Mouse (Mus musculus) heart, adult 2 months (tissue): ENCODE data around the gene E2f7. TPM values are rescaled to one million over a fixed set of nuclear protein-coding genes. Genes with fewer than 3 reads are reported as not detected.

Experiments
- DNase-seq, 2 experiments: peaks; one replicate each; pipeline ENCODE4 v3.0.0; 2021
- H3K27ac ChIP-seq: fragments of 200-600 bp; 2 replicates; pipeline ENCODE4 v1.8.1; 2022
- H3K27me3 ChIP-seq: fragments of 200-500 bp; 2 replicates; pipeline ENCODE4 v1.6.1; 2012; ENCODE audit warnings: mild to moderate bottlenecking, low read length, inconsistent platforms, mixed read lengths; ENCODE audit not compliant: control insufficient read depth, insufficient read depth
- H3K36me3 ChIP-seq: fragments of 200-500 bp; 2 replicates; pipeline ENCODE4 v1.6.1; 2012; ENCODE audit warnings: low read length, inconsistent platforms; ENCODE audit not compliant: control insufficient read depth, insufficient read depth
- H3K4me1 ChIP-seq: fragments of 200-500 bp; 2 replicates; pipeline ENCODE4 v1.6.1; 2011; ENCODE audit warnings: low read length; ENCODE audit not compliant: control insufficient read depth, insufficient read depth
- H3K4me3 ChIP-seq: fragments of 200-600 bp; 2 replicates; pipeline ENCODE4 v1.8.1; 2022
- H3K79me2 ChIP-seq: fragments of 200-500 bp; replicated peaks from 2 replicates; pipeline ENCODE4 v1.6.1; 2012; ENCODE audit warnings: mild to moderate bottlenecking, inconsistent platforms, low read length, moderate library complexity, mixed read lengths; ENCODE audit not compliant: control insufficient read depth, insufficient read depth
- H3K9ac ChIP-seq: fragments of 200-500 bp; 2 replicates; pipeline ENCODE4 v1.6.1; 2012; ENCODE audit warnings: low read depth, mild to moderate bottlenecking, control low read depth, inconsistent platforms, low read length, mixed read lengths
- CTCF ChIP-seq: fragments of 200-600 bp; IDR thresholded peaks from 2 replicates; pipeline ENCODE4 v1.8.1; 2022; ENCODE audit warnings: antibody characterized with exemption, mild to moderate bottlenecking, moderate library complexity
- EP300 ChIP-seq: fragments of 200-500 bp; IDR thresholded peaks from 2 replicates; pipeline ENCODE4 v1.6.1; 2011; ENCODE audit warnings: low read depth, low read length, control low read depth; ENCODE audit not compliant: insufficient read depth
- POLR2A ChIP-seq: fragments of 200-500 bp; IDR thresholded peaks from 2 replicates; pipeline ENCODE4 v1.6.1; 2011; ENCODE audit warnings: mild to moderate bottlenecking, low read depth, low read length, control low read depth; ENCODE audit not compliant: insufficient read depth
- WGBS: fragments of 180-500 bp; shearing (Covaris S2); methylation state at CpG from one replicate; pipeline ENCODE4 v1.1.7; 2018; 5-methylcytosine and 5-hydroxymethylcytosine counted together
- intact Hi-C: fragments of 180-260 bp; cut with DNase I; formaldehyde crosslinking; loops from one replicate; pipeline ENCODE4 v1.15.1; 2025
- long read RNA-seq: library from polyadenylated mRNA; stranded (forward); transcript quantifications from one replicate; pipeline ENCODE4 v2.0.0, GENCODE M21; 2021
- polyA plus RNA-seq: library from polyadenylated mRNA; depleted of rRNA; stranded (reverse); fragments of >200 nt; gene quantifications from 2 replicates; pipeline ENCODE4 v1.2.3, GENCODE M21; 2012; rRNA removed
- total RNA-seq, 2 experiments: library from RNA; stranded (reverse); gene quantifications; 2 replicates each; pipeline ENCODE4 v1.2.3; 2021

E2f7 gene
- total RNA-seq (under 1 TPM; 0.59 to 0.68 TPM), polyA plus RNA-seq (0.31 and 0.32 TPM in 2 replicates)
- long read RNA-seq = 0 reads

DNA sequence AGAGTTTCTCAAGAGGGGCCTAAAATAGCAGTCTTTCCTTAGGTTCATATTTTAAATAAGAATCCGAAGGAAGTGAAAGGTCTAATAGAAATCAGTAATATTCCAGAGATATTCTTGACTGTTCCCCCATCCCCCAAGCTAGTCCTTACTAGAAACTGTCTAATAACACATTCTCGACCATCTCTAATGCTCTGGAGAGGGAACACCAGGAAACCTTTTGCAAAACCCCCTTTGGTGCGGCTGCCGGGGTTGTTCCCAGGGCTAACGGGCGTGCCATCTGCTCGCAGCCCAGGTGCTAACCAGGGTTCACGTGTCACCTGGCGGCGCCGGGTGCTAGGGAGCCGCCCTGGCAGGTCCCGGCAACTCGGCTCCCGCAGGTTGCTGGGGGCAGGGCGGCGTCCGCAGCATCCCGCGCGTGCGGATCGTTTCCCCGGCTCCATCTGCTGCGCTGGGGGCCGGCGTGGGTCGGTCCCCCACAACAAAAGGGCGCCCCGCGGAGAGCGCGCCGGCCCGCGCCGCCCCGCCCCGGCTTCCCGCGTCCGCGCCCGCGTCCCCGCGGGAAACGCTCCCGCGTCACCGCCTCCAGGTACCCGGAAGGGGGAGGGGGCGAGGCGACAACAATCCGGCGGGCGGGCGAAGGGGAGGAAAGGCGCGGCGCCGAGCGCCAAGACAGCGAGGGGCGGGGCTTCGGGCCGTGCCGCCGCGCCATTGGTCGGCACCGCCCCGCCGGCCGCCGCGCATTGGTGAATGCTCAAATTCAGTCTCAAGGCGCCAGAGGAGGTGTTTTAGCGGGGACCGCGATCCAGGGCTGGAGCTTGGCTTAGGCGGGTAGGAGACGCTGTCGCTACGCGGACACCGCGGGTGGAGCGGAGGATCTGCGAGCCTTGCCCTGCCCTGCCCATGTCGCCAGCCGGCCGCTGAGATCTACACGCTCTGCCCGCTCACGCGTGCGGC, at the start of gene E2f7:
E2f7 (plus strand) TSS at position 754 of the 954 bp plus-strand sequence.
- WGBS = under 1% methylated on average over 75 of the region's 98 CpGs
- DNase-seq = peak; percentile 93 to 94
- H3K36me3 ChIP-seq = no peaks in the 10 kb centered on the region; the same call in 1 of the 2 replicates
- TF ChIP-seq CTCF = peak; percentile 33; the same call in 1 of the 2 replicates
- TF ChIP-seq EP300 = no peak
- peak; percentile 64; the same call in 1 of the 2 replicates for TF ChIP-seq POLR2A
- peak within 1 kb of the TSS; percentile 78 for H3K9ac ChIP-seq
- peaks cover 2% of the 10 kb centered on the region; the same call in 1 of the 2 replicates for H3K4me1 ChIP-seq
- peak within 1 kb of the TSS; percentile 76 for H3K4me3 ChIP-seq
- no peaks in the 10 kb centered on the region for H3K79me2 ChIP-seq
- intact Hi-C loops = no loop called here
- H3K27ac ChIP-seq = peak within 1 kb of the TSS; percentile 66
- H3K27me3 ChIP-seq = peaks cover 3% of the 10 kb centered on the region

DNA sequence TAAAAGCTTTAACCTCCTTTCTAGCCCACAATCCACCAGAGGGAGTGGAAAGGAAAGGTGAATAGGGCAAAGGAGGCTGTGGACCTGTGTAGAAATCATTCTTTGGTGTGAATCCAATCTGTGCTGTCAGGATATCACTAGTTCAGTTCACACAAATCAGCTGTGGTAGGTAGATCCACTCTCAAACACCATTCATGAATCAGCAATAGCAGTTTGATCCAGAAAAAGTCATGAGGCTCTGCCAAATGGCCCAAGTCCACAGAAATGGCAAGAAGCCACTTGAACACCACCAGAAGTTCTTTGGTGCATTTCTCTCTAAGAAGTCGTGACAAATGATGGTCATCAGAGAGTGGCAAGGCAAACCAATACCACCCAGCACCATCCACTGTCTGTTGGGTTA, 44.0 kb upstream of the E2f7 start:
- DNase-seq = no peak
- TF ChIP-seq POLR2A (no peak), EP300 (no peak), CTCF (no peak)
- H3K4me1 ChIP-seq = no peaks in the 10 kb centered on the region
- H3K27me3 ChIP-seq = no peaks in the 10 kb centered on the region
- no peak overlapping the region for H3K27ac ChIP-seq
- no peaks in the 10 kb centered on the region for H3K36me3 ChIP-seq
- no peak overlapping the region for H3K9ac ChIP-seq
- WGBS = 59% methylated on average over 1 of the region's 1 CpGs
- no peak overlapping the region for H3K4me3 ChIP-seq
- intact Hi-C loops = no loop called here
- no peaks in the 10 kb centered on the region for H3K79me2 ChIP-seq

DNA sequence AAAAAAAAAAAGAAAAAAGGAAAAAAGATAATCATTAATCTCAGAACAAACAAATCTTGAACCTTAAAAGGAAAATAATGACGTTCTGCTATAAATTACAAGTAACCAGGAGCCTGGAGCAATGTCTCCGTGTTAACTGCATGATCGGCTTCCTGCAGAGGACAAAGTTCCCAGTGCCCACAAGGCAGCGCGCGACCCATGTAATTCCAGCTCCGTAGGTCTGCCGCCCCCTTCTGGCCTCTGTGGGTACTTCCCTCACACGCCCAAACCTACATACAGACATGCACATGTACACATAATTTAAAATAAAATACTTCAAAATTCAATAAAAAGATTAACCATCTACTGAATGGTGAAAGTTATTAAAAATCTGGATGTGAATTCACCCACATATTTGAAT, 39.6 kb upstream of the E2f7 start:
- 58% methylated on average over 9 of the region's 9 CpGs for WGBS
- Histone ChIP-seq H3K9ac (no peak overlapping the region), H3K79me2 (no peaks in the 10 kb centered on the region), H3K27me3 (no peaks in the 10 kb centered on the region), H3K4me3 (no peak overlapping the region), H3K36me3 (no peaks in the 10 kb centered on the region), H3K4me1 (no peaks in the 10 kb centered on the region), H3K27ac (no peak overlapping the region)
- intact Hi-C loops = no loop called here
- peak; percentile 47 for TF ChIP-seq CTCF
- no peak for TF ChIP-seq EP300
- no peak for DNase-seq

DNA sequence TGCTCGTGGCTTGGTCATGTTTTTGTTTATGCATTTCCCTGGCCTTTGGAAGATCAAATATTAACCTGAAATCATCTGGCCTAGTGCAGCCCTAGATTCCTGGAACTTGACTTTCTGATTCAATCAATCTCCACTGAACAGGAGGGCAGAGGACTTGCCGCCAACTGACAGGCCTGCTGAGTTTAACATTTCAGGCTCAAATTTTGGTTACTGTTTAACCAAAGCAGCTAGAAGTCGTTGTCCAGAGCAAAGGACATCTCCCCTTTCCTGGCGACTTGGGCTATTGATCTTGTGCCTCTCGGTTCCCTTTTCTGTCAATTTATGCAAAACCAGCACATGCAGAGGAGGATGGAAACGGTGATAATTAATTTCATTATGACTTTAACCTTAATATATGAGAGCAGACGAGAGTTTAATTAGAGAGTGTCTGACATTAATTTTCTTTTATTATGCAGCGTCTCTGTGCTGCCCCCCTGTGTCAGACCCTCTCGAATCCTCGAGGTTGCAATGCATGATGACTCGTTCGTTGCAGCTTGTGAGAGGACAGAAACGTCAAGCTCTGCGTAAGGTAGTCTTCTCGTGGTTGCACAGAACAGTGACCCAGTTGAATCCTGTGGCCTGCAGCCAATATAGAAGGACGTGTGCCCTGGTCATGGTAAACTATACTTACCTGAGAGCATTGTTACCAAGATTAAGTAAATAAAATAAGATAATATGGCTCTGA, 37.7 kb upstream of the E2f7 start:
- WGBS = 54% methylated on average over 16 of the region's 16 CpGs
- Histone ChIP-seq H3K79me2 (no peaks in the 10 kb centered on the region), H3K27me3 (no peaks in the 10 kb centered on the region), H3K4me3 (no peak overlapping the region), H3K27ac (no peak overlapping the region), H3K9ac (no peak overlapping the region), H3K36me3 (no peaks in the 10 kb centered on the region), H3K4me1 (no peaks in the 10 kb centered on the region)
- intact Hi-C loops = no loop called here
- TF ChIP-seq EP300 (no peak), CTCF (no peak), POLR2A (no peak)
- DNase-seq = no peak

DNA sequence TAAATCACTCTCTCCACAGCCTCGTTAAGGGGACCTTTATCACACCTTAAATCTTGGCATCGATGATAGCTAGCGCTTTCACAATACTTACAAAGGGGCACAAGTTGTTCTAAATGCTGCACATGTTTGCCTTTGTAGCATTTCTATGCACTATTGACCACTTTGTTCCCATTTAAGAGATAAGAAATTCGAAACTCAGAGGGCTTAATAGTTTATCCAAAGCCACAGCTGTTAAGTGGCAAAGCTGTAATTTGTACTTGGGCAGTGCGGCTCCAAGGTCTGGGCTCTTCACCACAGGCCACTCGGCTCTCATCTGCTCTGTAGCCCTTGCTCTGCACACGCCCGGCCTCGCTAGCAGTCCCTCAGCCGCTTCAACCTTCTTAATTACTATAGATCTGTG, 28.4 kb upstream of the E2f7 start:
- no peak overlapping the region for H3K27ac ChIP-seq
- TF ChIP-seq CTCF = no peak
- TF ChIP-seq POLR2A = no peak
- TF ChIP-seq EP300 = no peak
- H3K9ac ChIP-seq = no peak overlapping the region
- H3K4me3 ChIP-seq = no peak overlapping the region
- no peaks in the 10 kb centered on the region for H3K79me2 ChIP-seq
- no peaks in the 10 kb centered on the region for H3K4me1 ChIP-seq
- H3K27me3 ChIP-seq = no peaks in the 10 kb centered on the region
- intact Hi-C loops = no loop called here
- 75% methylated on average over 10 of the region's 10 CpGs for WGBS
- H3K36me3 ChIP-seq = no peaks in the 10 kb centered on the region
- DNase-seq = no peak

DNA sequence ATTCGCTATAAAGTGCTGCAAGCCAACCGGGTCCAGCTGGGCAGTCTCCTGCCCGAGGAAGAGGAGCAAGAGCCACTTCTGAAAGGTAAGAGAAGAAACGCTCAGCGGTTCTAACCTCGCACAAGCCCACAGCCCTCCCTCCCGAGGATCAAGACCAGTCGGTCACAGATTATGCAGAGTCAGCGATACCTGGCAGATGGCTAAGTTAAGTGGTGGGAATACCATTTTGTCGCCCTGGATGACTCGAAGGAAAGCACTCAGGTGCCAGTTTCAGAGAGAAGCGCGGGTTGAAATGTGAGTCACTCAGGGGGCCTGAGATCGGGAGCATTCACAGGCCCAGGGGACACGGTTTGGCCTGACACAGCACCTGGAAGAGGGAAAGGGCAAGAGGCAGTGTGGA, 18.8 kb upstream of the E2f7 start:
- DNase-seq = no peak
- Histone ChIP-seq H3K27me3 (no peaks in the 10 kb centered on the region), H3K9ac (no peak overlapping the region), H3K27ac (no peak overlapping the region), H3K79me2 (no peaks in the 10 kb centered on the region), H3K4me1 (no peaks in the 10 kb centered on the region), H3K36me3 (no peaks in the 10 kb centered on the region), H3K4me3 (no peak overlapping the region)
- intact Hi-C loops = no loop called here
- 80% methylated on average over 15 of the region's 15 CpGs for WGBS
- TF ChIP-seq EP300 = no peak
- no peak for TF ChIP-seq POLR2A
- TF ChIP-seq CTCF = no peak
